Mouse (Mus musculus): Measurements from ENCODE around the gene Adcy3.

- TF ChIP-seq CTCF (IDR thresholded peaks at IDR 0.05; ENCODE audit: extremely low read depth, insufficient read depth, low read length) (no peak), POLR2A (IDR thresholded peaks at IDR 0.05; ENCODE audit: extremely low read depth, insufficient read depth, low read length) (no peak)
Observed at GRCm38 (mm10) chr12:4151969-4152368, 19.1 kb downstream of the Adcy3 start.
